Mouse (Mus musculus) myocyte (in vitro differentiated cells): Measurements from ENCODE around the gene Col4a3bp. TPM values are rescaled to one million over a fixed set of nuclear protein-coding genes. Genes with fewer than 3 reads are reported as not detected.

ENCODE experiments used
- H3K27me3 ChIP-seq: one replicate; pipeline ENCODE4 v1.6.1; 2011; ENCODE audit not compliant: control insufficient read depth, insufficient read depth, insufficient read length
- H3K36me3 ChIP-seq: one replicate; pipeline ENCODE4 v1.6.1; 2011; ENCODE audit not compliant: control insufficient read depth, insufficient read depth
- H3K4me2 ChIP-seq: one replicate; pipeline ENCODE4 v1.6.1; 2011; ENCODE audit warnings: low read depth, control low read depth
- H3K4me3 ChIP-seq: one replicate; pipeline ENCODE4 v1.5.1; 2011; ENCODE audit warnings: mild to moderate bottlenecking, control low read depth, moderate library complexity
- H3K79me2 ChIP-seq: one replicate; pipeline ENCODE4 v1.6.1; 2011; ENCODE audit not compliant: control insufficient read depth, insufficient read depth
- H3ac ChIP-seq: one replicate; pipeline ENCODE4 v1.6.1; 2011; ENCODE audit not compliant: control insufficient read depth, insufficient read length
- CEBPB ChIP-seq: IDR thresholded peaks from 2 replicates; pipeline ENCODE4 v1.6.1; 2011; ENCODE audit warnings: mild to moderate bottlenecking, moderate library complexity; ENCODE audit not compliant: poor library complexity, insufficient read depth, severe bottlenecking
- E2F4 ChIP-seq: IDR thresholded peaks from one replicate; pipeline ENCODE4 v1.6.1; 2011; ENCODE audit warnings: mild to moderate bottlenecking, control low read depth, moderate library complexity; ENCODE audit not compliant: insufficient read depth
- MAX ChIP-seq: IDR thresholded peaks from one replicate; pipeline ENCODE4 v1.6.1; 2011; ENCODE audit warnings: low read depth, mild to moderate bottlenecking, control low read depth
- MYOD1 ChIP-seq, 3 experiments: IDR thresholded peaks; one replicate each; pipeline ENCODE4 v1.6.1; 2011; ENCODE audit warnings: control low read depth in 2 of 3, low read depth in 2 of 3, mild to moderate bottlenecking in 2 of 3, moderate library complexity in 1 of 3; ENCODE audit not compliant: insufficient read length in 2 of 3, control insufficient read depth in 1 of 3
- MYOG ChIP-seq, 3 experiments: IDR thresholded peaks; one replicate each; pipeline ENCODE4 v1.6.1; 2011; ENCODE audit warnings: control low read depth in 2 of 3, low read depth in 2 of 3, mild to moderate bottlenecking in 2 of 3; ENCODE audit not compliant: insufficient read length in 2 of 3, control insufficient read depth in 1 of 3, insufficient read depth in 1 of 3
- POLR2A ChIP-seq: IDR thresholded peaks from one replicate; pipeline ENCODE4 v1.6.1; 2011; ENCODE audit warnings: low read depth, mild to moderate bottlenecking, control low read depth, moderate library complexity; ENCODE audit not compliant: insufficient read length
- POLR2AphosphoS2 ChIP-seq: IDR thresholded peaks from one replicate; pipeline ENCODE4 v1.6.1; 2011; ENCODE audit warnings: low read depth, control low read depth; ENCODE audit not compliant: insufficient read length
- REST ChIP-seq: IDR thresholded peaks from one replicate; pipeline ENCODE4 v1.6.1; 2011; ENCODE audit warnings: mild to moderate bottlenecking, control low read depth, moderate library complexity; ENCODE audit not compliant: insufficient read depth, insufficient read length
- SRF ChIP-seq: IDR thresholded peaks from one replicate; pipeline ENCODE4 v1.6.1; 2011; ENCODE audit warnings: low read depth; ENCODE audit not compliant: control insufficient read depth, insufficient read length
- TCF12 ChIP-seq: IDR thresholded peaks from one replicate; pipeline ENCODE4 v1.6.1; 2011; ENCODE audit warnings: mild to moderate bottlenecking, control low read depth; ENCODE audit not compliant: poor library complexity, insufficient read depth, severe bottlenecking
- TCF3 ChIP-seq: IDR thresholded peaks from one replicate; pipeline ENCODE4 v1.6.1; 2011; ENCODE audit warnings: low read depth, control low read depth; ENCODE audit not compliant: insufficient read length
- USF1 ChIP-seq: IDR thresholded peaks from one replicate; pipeline ENCODE4 v1.6.1; 2011; ENCODE audit warnings: low read depth, mild to moderate bottlenecking, control low read depth, moderate library complexity
- polyA plus RNA-seq: library from polyadenylated mRNA; unstranded; fragments of >200 nt; fragmentation: generic; extraction: Trizol; gene quantifications from one replicate; pipeline ENCODE4 v1.2.1, GENCODE M21; 2012; ENCODE audit warnings: missing spikeins

Col4a3bp gene
- polyA plus RNA-seq, 1 experiment = 18.3 TPM

DNA sequence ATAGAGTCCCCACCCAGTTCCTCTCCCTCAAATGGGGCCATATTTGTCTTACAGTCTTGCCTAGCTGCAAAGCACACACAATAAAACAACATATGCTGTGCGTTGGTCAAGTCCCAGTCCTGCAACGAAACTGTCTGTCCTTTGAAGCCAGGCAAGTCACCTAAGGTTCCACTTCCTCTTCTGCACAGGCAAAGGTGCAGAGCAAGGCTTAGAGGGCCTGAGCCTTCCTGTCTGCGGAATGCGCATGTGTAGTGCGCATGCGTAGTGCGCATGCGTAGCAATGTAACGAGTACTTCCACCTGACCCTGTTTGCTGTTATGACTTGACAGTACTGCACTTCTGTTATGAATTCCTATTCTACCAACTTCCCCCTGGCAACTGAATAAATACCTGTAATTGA lies 26.2 kb upstream of the Col4a3bp start:
- Histone ChIP-seq H3K4me2 (no peak overlapping the region), H3K79me2 (no peaks in the 10 kb centered on the region), H3K27me3 (no peaks in the 10 kb centered on the region), H3ac (no peak overlapping the region), H3K4me3 (no peak overlapping the region), H3K36me3 (peaks cover 14% of the 10 kb centered on the region)
- no peak for TF ChIP-seq E2F4
- TF ChIP-seq TCF12 = no peak
- no peak for TF ChIP-seq MYOD1 (IDR thresholded peaks at IDR 0.05; ENCODE audit: control insufficient read depth in 1 of 3, insufficient read length in 2 of 3, low read depth in 2 of 3)
- TF ChIP-seq SRF = no peak
- no peak for TF ChIP-seq POLR2AphosphoS2
- no peak for TF ChIP-seq POLR2A
- no peak for TF ChIP-seq TCF3
- TF ChIP-seq MAX = no peak
- no peak for TF ChIP-seq USF1
- TF ChIP-seq MYOG (IDR thresholded peaks at IDR 0.05; ENCODE audit: control insufficient read depth in 1 of 3, insufficient read depth in 1 of 3, insufficient read length in 2 of 3, low read depth in 2 of 3) = no peak
- TF ChIP-seq REST = no peak
- TF ChIP-seq CEBPB = no peak

- no peak overlapping the region for H3ac ChIP-seq
- no peak for TF ChIP-seq TCF12
- TF ChIP-seq MAX = no peak
- no peak for TF ChIP-seq REST
- no peak for TF ChIP-seq MYOD1 (IDR thresholded peaks at IDR 0.05; ENCODE audit: control insufficient read depth in 1 of 3, insufficient read length in 2 of 3, low read depth in 2 of 3)
- TF ChIP-seq POLR2AphosphoS2 = no peak
- no peak for TF ChIP-seq MYOG (IDR thresholded peaks at IDR 0.05; ENCODE audit: control insufficient read depth in 1 of 3, insufficient read depth in 1 of 3, insufficient read length in 2 of 3, low read depth in 2 of 3)
- no peak for TF ChIP-seq USF1
- TF ChIP-seq POLR2A = no peak
- no peak for TF ChIP-seq SRF
- no peak for TF ChIP-seq CEBPB
- no peak for TF ChIP-seq E2F4
- no peak for TF ChIP-seq TCF3
- H3K27me3 ChIP-seq = no peaks in the 10 kb centered on the region
- H3K79me2 ChIP-seq = no peaks in the 10 kb centered on the region
- peaks cover 14% of the 10 kb centered on the region for H3K36me3 ChIP-seq
- no peak overlapping the region for H3K4me3 ChIP-seq
- no peak overlapping the region for H3K4me2 ChIP-seq
Measured at GRCm38 (mm10) chr13:96517335-96517734, 25.1 kb upstream of the Col4a3bp start.

DNA sequence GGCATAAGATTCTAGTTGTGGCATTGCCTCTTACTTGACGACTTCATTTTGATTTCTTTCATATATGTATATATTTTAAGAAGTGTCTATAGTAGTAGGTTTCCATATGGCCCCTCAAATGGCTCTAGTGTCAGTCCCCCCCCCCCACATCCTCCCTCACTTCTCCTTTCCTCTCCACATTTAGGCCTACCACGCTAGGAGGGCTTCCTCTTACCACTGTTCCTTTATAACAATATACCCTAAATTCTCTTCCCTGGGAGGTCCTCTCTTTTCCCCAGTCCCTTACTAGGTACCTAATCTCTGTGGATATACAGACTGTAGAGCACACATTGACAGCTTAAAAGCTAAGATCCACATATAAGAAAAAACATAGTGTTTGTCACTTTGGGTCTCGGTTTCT lies 21.1 kb upstream of the Col4a3bp start:
- H3ac ChIP-seq = no peak overlapping the region

DNA sequence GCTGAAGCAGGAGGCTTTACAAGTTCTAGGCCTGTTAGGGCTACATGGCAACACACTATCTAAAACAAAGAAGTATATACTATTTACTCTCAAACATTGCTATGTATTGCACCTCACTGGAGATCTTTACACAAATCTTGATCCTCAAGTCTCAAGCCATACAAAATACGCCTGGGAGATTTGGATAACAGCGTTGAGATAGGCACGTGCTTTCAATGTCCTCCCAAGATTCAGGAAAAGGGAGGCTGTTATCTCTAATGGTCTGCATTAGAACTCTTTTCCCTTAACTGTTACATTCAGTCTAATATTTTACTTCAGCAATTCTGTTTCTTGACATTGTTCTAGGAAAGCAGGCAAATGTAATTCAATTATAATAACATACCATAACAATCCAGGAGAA lies 15.4 kb upstream of the Col4a3bp start:
- Histone ChIP-seq H3K36me3 (peaks cover 3% of the 10 kb centered on the region), H3K4me3 (no peak overlapping the region), H3K79me2 (peaks cover 49% of the 10 kb centered on the region), H3K4me2 (no peak overlapping the region), H3ac (no peak overlapping the region), H3K27me3 (no peaks in the 10 kb centered on the region)
- no peak for TF ChIP-seq MYOD1 (IDR thresholded peaks at IDR 0.05; ENCODE audit: control insufficient read depth in 1 of 3, insufficient read length in 2 of 3, low read depth in 2 of 3)
- TF ChIP-seq REST = no peak
- TF ChIP-seq CEBPB = no peak
- TF ChIP-seq MYOG (IDR thresholded peaks at IDR 0.05; ENCODE audit: control insufficient read depth in 1 of 3, insufficient read depth in 1 of 3, insufficient read length in 2 of 3, low read depth in 2 of 3) = no peak
- no peak for TF ChIP-seq E2F4
- TF ChIP-seq POLR2A = no peak
- TF ChIP-seq TCF12 = no peak
- TF ChIP-seq MAX = no peak
- no peak for TF ChIP-seq TCF3
- TF ChIP-seq SRF = no peak
- no peak for TF ChIP-seq POLR2AphosphoS2
- no peak for TF ChIP-seq USF1

More for the DNA sequence above, 21.1 kb upstream of the Col4a3bp start:
- peaks cover 10% of the 10 kb centered on the region for H3K79me2 ChIP-seq
- no peaks in the 10 kb centered on the region for H3K27me3 ChIP-seq
- H3K4me3 ChIP-seq = no peak overlapping the region
- no peak for TF ChIP-seq POLR2A
- no peak for TF ChIP-seq E2F4
- TF ChIP-seq TCF12 = no peak
- TF ChIP-seq SRF = no peak
- no peak for TF ChIP-seq TCF3
- H3K36me3 ChIP-seq = peaks cover 9% of the 10 kb centered on the region
- no peak overlapping the region for H3K4me2 ChIP-seq

- H3K36me3 ChIP-seq = peaks cover 3% of the 10 kb centered on the region
- H3K4me2 ChIP-seq = no peak overlapping the region
- TF ChIP-seq TCF3 (no peak), E2F4 (no peak), USF1 (no peak), POLR2A (no peak), CEBPB (no peak)
- H3K27me3 ChIP-seq = no peaks in the 10 kb centered on the region
- H3K79me2 ChIP-seq = peaks cover 57% of the 10 kb centered on the region
- H3ac ChIP-seq = no peak overlapping the region
- no peak overlapping the region for H3K4me3 ChIP-seq
Measured at GRCm38 (mm10) chr13:96527856-96528255, 14.6 kb upstream of the Col4a3bp start.
